Mouse (Mus musculus): ENCODE measurements around the gene Nr4a1.
A peak's percentile ranks its signal among the peaks of the same experiment; 100 is the strongest.

Gene Nr4a1

DNA sequence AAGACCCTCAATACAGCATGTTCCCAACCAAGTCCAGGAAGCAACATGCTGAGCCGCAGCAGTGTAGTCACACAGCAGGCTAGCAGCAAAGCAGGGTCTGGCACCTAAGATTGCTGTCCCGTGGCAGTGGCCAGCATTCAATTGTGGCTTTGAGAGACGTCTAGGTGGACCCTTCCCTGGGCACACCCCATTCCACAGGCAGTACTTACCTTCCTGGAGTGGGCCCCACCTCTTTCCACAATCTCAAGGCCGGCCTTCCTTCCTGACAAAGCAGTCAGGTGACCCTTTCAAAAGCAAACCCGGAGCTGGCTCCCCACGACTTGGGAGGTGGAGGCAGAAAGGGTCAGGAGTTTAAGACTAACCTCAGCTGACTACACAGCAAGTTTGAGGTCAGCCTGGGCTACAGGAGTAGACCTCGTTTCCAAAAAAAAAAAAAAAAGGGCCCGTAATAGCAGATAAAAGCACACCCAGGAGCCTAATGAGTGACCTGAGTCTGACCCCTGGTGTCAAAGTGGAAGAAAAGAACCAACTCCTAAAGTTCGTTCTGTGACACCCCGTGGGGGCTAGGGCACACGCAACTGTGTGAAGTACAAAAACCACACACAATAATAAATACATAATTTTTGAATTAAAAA, 20.3 kb upstream of the Nr4a1 start:
- DNase-seq (ENCODE audit: low spot score), result no peak

DNA sequence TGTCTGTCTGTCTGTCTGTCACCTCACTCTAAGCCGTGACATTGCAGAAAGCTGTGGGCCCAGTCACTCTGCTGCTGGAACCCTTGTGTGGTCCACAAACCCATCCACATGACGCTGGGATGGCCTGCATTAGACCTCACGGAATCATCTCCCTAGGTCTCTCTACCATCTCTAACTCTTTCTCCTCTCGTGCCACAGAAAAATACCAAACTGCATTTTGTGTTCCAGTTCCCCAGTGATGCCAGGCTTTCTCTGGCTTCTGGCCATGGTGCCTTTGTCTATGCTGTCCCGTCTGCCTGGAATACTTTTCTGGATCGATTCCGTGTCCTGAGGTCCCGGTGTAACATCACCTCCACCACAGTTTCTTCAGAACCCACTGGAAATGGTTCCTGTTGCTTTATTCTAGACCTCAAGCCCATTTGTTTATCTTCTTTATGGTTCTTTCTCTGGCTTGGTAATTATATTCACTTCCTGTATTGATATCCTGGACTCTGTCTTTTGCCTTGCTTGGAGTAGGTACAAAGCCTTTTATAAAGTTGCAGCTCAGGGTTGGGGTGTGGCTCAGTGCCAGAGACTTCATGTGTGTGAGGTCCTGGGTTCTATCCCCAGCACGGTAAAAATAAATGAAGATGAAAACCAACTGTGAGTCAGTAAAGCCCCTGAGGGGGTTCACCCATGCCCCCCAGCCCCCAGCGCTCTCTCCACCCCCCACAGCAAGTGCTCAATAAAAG, 19.3 kb upstream of the Nr4a1 start:
- DNase-seq (ENCODE audit: low spot score), result no peak

DNA sequence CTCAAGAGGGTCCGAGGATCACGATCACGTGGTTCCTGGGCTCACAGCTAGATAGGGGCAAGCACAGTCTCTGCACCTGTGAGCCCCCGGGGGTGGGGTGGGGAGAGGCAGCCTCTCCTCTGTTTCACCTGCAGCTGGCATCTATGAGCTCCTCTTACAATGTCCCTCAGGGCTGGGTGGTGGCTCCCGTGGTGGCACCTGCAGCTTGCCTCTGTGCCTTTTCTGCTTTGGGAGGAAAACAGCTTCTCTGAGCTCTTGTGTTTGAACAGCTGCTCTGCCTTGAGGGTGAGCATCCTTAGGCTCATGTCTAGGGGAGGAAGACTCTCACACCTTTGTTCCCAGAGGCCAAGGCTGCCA, 18.7 kb upstream of the Nr4a1 start:
- DNase-seq (ENCODE audit: low spot score), result no peak

DNA sequence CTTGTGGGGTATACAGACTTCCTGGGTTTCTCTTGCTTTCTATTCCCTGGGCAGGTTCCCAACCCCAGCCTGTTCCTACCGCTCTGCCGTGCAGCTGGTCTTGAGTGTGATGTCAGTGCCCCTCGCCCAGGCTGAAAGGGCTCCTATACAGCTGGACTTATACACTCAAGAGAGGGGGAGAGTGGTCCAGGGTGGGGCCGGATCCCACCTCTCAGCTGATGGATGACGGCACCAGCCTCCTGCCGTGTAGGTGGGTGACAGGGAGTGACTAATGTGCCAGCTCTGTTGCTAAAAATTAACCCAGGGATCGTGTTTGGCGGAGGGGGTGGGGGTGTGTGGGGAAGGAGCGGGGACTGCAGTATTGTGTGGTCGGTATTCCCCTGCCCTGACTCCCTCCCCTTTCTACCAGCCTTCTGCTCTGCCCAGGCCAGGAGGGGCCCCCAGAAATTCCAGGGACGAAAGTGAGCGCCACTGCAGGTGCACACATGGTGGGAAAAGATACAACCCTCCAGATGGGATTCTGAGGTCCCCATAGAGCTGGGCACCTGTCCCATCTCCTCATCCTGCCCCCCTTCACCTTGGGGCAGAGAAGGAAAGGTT, 18.2 kb upstream of the Nr4a1 start:
- DNase-seq (ENCODE audit: low spot score), result no peak

DNA sequence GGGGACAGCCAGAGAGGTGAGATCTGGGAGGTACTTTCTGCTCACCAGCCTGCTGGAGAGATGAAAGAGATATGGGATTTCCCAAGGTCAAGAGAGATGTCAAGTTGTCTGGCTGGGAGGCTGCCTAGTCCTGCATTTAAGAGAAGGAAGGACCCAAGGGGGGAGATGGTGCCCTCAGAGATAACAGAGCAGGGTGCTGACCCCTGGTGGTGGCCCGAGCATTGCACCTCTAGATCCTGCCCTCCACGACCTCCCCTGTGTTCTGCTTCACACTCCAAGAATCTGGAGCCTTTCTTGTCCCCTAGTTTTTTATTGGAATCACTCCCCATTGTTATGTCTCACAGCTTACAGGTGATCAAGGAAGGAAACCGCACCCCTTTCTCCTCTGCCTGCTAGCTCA, 17.2 kb upstream of the Nr4a1 start:
- no peak for DNase-seq (ENCODE audit: low spot score)

DNA sequence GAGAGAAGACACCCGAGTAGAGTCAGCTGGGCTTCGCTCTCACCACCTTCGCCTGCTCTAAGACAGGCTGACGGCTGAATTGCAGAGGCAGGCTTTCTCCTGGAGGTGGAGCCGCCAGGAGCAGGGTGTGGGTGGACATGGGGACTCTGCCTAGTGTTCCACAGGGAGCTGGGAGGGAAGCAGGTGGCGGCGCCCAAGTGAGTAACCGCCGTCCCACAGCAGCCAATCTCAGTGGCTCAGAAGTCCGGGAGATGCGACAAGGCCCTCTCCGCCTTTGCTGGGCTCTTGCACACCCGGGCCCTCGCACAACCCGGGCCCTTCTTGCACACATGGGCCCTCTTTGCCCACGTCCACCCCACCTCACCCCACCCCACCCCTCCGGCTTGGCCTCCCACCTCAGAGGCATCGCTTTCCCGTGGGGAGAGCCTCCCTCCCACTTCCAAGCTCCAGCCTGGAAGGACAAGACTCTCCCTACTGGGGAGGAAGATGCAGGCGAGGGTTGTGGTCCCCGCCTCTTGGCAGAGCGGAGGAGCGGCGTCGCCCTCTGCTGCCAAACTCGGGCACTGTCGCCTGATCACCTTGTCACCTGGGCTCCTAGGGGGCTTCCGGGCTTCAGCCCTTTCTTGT, 15.1 kb upstream of the Nr4a1 start:
- no peak for DNase-seq (ENCODE audit: low spot score)

DNA sequence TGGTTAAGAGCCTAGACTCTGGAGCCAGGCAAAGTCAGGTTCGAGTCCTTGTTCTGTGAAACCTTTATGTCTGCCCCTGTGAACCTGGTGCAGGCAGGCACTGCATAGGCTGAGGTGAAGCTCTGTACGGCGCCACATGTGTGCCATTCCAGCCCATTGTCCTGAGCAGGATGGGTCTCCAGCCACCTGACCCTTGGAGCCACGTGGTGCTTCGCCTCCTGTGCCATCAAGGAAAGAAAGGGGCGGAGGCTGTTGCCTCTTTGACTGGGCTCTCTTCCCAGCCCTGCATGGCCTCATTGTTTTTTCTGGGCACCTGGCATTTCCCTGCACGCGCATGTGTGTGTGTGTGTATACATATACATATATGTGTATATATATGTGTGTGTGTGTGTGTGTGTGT, 14.2 kb upstream of the Nr4a1 start:
- DNase-seq (ENCODE audit: low spot score), result no peak

DNA sequence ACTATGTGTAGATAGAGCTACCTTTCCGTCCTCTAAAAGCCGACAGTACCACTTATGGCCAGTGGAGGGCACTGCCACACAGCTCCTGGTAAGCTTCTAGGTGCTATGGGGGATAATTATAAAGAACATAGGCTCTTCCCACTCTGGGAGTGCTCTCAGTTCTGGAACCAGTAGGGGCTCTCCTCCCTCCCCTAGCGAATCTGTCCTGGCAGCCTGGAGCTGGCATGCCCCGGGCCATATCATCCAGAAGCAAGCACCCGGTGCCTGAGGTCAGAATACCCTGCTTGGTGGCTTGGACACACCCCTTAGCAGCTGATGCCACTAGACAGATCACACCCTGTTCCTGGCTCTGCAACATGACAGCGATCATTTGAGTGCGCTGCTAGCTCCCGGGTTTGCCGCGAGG, 13.3 kb upstream of the Nr4a1 start:
- DNase-seq (ENCODE audit: low spot score), result peak; percentile 66

DNA sequence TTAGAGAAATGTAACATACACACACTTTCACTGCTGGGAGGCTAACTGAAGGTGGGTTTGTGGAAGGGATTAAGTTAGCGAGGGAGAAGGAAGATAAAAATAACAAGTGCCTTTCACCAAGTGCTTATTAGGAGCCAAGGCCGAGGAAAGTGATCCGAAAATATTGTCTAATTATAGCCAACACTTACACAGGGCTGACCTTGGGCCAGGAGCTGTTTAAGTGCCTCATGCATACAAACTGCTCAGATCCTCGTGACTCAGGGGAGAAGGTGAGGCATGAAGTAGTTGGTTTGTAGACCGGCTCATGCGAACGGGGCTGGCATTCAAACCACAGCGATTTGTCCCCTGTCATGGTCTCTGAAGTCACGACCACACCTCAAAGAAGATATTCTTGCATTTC, 12.8 kb upstream of the Nr4a1 start:
- DNase-seq (ENCODE audit: low spot score), result no peak

DNA sequence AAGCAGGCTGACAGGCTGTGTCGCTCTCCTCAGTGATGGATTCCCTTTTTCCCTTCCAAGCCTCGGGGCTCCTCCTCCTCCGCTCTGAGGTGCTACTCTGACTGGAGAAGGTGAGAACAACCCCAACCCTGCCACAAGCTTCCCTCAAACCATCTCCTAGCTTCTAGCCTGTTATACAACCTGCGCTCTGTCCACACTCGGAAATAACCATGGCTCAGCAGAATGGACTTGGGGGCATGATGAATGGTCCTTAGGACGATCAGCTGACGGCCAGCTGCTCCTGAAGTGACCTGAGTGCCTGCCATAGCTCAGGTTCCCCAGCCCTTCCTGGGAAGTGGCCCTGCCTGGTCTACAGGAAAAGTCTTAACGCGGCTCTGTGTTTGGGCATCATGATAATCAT, 12.2 kb upstream of the Nr4a1 start:
- DNase-seq (ENCODE audit: low spot score), result no peak

DNA sequence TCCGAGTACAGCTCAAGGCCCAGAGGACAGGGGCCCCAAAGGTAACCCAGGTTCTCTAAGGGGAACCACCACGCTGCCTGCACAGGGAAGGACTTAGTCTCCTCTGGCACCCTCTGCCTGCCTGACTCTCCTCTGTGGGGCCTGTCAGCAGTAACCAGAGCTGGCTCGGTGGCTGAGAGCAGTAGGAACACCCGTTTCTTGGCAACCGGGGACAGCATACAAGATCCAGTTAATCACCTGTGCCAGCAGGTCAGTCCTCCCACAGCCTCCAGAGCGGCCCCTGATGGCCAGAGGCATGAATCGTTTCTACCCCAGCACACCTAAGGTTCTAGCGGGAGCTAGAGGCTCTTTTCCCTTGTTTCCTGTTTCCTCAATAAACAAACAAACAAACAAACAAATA, 11.4 kb upstream of the Nr4a1 start:
- DNase-seq (ENCODE audit: low spot score), result no peak

DNA sequence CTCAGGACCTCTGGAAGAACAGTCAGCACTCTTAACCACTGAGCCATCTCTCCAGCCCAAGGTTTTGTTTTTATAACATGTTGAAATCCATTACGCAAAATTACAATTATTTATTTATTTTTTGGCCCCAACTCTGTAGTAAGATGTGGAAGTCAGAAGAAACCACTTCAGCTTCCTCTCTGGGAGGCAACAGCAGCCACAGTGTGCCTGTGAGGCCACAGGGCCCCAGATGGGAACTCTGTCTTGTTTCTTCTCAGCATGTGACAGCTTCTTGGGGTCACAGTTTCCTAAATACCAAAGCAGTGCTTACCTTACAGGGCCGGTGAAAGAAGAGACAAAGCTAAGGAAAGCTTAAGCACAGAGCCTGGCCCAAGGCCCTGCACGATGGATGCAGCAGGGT, 10.1 kb upstream of the Nr4a1 start:
- DNase-seq (ENCODE audit: low spot score), result no peak

DNA sequence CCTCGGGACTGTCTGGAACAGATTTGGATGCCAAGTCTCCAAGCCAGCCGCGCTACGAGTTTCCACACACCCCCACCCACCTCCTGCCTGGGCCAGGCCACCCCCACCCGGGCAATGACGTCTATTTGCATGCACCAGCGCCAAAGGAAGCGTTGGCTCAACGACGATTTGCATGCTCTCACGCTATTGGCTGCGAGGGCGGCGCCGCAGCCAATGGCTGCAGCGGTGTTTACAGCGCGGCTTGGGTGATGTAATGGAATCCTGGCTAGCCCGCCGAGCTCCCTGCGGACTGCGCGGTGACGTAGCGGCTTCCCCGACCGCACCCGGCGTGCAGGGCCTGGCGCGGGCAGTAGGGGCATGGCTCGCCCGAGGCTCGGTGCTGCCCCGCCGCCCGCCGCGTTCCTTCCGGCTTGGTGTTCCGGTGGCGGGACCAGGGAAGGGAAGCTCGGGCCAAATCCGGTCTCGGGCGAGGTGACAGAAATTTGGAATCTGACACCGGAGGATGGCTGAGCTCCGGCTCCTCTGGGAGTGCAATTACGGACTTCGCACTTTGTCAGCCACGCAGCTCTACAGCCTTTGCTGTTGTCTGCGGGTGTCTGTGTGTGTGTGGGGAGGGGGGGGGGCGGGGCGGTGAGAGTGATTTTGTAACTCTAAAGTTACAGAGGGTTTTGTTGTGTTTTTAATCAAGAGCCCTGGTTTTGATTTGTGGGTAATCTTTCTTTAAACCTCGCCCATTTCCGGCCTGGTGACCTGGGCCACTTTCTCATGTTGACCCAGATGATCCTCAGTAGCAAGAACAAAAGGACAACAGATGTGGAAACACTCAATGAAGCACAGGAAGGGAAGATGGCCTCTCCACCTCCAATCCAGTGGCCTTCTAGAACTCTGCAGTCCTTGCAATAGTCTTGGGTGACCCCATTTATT, 7.6 kb upstream of the Nr4a1 start:
- DNase-seq (ENCODE audit: low spot score), result peak; percentile 81

DNA sequence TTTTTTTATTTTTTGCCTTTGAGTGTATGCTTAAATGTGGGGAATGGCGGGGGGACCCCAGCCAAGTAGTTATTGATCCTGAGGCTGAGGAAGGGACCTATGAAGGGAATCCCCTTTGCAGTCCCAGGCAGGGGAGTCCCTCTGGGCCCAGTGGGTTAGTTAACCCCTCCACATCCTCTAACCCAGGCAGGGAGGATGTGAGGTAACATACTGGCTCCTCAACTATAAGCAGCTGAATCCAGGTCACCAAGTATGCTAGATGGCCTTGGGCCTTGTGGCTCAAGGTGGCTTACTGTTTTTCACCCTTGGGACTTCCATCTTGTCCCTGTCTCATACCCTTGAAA, 6.9 kb upstream of the Nr4a1 start:
- DNase-seq (ENCODE audit: low spot score), result no peak

DNA sequence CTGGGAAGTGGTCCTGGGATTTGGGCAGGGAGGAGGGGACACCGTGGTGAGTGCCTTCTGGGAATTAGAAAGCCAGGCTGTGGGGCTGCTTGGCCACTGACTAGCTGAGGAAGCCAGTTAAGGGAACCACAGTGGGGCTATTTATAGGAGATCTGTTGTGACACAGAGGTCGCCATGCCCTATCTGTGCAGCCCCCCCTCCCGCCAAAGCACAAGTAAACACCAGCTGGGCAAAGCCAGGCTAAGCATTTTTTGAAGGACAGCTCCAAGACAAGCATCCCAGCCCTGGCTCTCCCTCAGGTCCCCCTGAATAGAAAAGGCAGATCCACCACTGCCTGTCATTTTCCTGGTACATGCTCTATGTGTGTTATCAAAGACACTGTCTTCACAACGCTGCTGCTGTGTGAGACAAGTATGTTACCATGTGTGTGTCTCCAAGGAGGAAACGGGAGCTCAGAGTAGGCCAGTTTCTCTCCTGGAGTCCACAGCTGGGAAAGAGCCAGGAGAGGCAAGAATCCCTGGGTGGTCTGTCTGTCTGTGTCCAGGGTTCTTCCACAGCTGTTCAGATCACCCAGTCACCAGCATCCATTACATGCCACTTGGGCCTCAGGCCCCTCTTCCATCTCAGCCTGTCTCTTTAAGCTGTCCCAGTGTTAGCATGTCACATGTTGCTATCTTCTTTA, 5.9 kb upstream of the Nr4a1 start:
- DNase-seq (ENCODE audit: low spot score), result no peak

DNA sequence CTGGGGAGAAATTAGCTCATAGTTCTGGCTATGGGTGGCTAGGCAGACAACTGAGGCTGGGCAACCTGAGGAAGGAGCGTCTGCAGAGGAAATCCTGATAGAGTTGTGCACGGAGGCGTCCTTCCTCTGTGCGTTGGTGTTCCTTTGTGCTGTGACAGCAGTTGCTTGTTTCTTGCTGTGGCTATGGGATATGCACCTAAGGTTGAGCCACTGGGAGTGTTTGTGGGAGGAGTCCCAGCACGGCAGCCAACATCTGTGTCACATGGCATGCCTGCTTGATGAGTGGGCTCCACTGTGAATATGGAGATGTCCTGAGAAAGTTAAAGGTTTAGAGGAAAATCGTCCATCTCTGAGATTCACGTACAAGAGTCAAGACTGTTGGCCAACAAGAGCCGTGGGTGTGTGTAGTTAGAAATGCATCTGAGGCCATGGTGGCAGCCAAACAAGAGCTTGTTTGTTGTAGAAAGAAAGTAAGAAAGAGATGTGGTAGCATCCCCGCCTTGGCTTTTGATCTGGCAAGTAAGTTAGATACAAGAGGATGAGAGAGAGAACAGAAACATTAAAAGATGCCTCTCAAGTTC, 3.8 kb upstream of the Nr4a1 start:
- DNase-seq (ENCODE audit: low spot score), result no peak

DNA sequence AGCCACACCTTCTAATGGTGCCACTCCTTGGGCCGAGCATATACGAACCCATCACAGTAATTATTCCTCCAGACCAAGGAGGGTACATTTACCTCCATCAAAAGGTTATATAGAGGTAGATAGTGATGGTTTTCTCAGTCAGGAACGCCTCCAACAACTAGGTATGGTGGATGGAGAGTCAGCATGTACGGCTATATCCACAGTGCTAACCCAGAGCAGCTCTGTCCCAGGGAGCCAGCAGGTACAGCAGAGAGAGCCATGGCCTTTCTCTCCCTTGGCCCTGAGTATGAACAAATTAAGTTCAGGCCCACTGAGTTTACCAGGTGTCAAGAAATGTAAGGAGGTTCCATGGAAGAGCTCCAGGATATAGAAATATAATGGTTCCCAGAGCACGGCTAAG, 2.1 kb upstream of the Nr4a1 start:
- DNase-seq (ENCODE audit: low spot score), result no peak

DNA sequence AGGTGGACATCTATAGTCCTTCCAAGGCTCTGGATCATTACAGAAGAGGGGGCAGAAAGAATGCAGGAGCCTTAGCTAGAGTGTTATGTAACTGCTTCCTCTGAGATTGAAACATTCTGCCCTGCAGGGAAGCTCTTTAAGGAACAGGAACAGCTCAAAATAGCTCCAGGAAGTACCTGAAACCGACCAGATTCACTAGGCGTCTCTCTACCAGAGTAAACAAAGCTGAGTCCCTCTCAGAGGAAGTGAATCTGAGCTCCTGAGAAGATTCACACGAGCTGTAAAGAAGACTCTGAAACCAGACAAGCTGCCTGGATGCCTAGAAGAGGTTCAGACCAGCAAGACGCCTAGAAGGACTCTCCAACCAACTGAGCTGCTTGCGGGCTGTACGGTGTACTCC, 1.5 kb upstream of the Nr4a1 start:
- no peak for DNase-seq (ENCODE audit: low spot score)

DNA sequence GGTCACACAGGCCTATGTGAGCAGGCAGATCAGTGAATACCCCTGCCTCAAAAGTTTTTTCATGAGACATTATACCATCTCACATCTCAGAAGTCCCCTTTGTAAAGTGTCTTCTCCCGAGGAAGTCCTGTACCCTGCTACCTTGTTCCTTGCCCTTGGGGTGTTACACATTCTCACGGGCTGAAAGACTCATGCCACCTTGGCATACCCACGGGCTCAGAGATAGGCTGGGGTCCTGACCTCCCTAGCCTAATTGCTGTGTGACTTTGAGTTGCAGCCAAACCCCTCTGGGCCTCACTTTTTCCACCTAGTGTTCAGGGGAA, 545 bp upstream of the Nr4a1 start:
- no peak for DNase-seq (ENCODE audit: low spot score)

DNA sequence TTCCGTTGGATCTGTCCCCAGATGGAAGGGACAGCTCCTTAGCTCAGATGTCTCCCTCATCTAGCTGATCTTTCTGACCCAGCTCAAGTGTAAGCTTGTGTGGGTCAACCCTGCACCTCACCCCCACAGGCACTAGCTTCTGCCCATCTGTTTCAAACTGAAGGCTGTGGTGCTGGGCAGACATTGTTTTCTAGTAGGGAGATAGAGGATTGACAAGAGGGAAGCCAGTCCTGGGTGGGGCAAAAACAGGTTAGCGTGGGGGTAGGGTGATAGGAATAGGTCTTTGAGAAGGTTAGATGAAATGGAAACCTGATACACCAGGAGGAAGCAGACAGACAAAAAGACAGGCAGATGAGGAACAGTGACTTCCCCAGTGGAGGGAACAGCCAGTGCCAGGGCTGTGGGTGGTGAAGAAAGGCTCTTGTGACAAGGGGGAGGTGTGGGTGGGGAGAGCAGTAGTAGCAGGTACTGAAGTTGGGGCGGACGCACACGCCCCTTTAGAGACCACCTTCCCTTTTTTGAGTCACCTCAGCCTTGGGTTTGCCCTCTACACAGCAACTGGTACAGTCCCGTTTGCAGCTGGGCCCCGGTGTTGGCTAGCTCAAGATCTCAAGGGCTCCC, 1.9 kb downstream of the Nr4a1 start:
- no peak for DNase-seq (ENCODE audit: low spot score)

Measured in spleen, adult 12 weeks (tissue).